Mouse (Mus musculus) Muller cell, postnatal 12 days (primary cell): Measurements from ENCODE around the gene Ubxn7.
A peak's percentile ranks its signal among the peaks of the same experiment; 100 is the strongest.

ENCODE experiments used
- DNase-seq: peaks from one replicate; pipeline ENCODE4 v3.0.0-alpha.2; 2015; ENCODE audit errors: inconsistent ontology term

Ubxn7 gene

DNA sequence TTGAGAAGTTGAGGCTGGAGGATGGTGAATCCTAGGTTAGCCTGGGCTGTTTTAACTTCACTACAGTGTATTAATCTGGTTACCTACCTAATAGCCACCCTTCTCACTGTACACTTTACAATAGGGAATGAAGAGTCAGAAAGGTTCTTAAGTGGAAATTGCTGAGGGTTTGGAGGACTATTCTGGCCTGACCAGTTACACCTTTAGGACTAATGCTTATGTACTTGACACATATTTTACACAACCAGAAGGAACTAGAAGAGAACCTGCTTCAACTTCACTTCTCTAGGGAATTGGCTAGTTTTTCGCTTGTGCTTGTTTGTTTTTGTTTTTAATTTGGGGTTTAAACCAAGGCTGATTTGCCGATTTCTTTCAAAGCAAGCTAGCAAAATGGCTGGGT is 101.1 kb downstream of the Ubxn7 start:
- no peak for DNase-seq

DNA sequence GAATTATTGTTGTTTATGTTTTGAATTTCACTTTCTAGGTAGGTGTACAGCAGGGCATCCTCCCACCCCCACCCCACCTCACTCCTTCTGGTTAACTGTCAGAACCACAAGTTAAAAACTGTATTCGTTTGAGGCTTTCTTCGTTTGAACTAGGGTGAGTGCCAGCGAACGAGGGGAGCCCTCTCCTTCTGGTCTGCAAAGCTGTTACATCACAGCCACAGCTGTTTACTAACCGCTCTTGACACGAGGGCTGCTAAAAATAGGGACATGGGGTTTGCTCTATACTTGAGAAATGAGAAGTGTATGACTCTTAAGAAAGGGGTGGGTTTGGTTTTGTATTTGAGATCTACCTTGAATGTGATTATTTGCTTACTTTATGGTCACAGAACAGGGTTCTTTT is 102.0 kb downstream of the Ubxn7 start:
- DNase-seq, result no peak

DNA sequence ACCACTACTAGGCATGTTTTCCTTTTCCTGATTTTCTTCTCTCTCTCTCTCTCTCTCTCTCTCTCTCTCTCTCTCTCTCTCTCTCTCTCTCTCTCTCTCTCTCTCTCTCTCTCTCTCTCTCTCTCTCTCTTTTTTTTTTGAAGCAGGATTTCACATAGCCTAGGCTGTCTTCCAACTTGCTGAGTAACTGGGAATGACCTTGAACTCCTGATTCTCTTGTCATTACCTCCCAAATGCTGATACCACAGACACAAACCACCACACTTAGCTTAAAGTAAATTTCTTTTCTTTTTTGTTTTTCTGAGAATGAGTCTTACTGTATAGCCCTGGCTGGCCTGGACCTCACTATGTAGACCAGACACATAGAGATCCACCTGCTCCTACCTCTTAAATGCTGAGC is 102.6 kb downstream of the Ubxn7 start:
- DNase-seq, result no peak

DNA sequence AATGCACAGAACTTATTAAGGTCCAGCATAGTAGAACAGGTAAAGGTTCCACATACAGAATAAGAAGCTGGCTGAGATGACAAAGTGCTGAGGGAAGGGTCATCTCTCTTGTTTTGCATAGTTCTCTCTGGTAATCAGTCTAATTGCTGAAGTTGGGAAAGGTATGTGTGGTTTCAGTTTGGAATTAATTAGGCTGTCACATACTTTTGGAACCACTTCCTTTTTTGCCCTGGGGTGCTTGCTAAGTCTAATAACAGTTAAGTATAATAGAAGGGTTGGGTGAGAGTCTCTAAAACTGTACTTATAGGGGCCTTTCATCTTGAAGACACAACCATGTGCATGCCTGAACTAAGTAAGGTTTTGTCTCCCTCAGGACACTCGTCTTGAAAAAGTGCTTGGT is 104.6 kb downstream of the Ubxn7 start:
- peak; percentile 12 for DNase-seq

DNA sequence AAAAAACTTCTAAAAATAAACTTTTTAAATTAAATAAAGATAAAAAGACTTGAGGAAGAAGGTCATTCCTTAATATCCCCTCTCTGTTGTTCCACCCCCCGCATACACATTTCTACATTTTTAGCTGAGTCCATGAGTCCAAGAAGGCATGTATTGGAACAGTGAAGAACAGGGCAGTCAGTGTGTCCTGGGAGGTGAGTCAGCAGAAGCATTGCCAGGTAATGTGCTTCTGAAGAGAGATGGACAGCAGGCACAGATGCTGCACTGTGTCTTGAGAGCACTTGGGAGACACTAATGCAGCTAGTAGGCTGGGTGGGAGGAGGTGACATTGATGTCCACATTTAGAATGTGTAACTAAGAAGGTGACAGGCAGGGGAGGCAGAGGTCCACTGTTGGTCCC is 105.2 kb downstream of the Ubxn7 start:
- no peak for DNase-seq

DNA sequence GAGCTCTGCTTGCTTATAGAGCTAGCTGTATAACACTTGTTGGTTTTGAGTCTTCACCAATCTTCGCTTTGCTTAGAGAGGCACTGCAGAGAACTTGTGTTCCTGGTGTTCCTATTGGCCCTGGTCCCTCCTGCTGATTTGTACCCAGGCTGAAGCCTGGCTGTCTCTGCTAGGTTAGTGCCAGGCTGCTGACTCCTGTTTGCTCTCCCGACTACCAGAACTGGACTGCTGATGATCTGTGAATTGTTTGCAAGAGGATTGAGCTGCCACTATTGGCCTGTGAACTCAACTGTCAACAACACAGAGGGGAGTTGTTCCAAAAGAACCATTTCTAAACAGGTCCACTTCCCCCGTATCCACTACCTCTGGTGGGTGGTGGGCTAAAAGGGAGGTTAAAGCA is 109.4 kb downstream of the Ubxn7 start:
- DNase-seq, result no peak
